Comparison of ENCODE assay signal across 9 mouse cellular contexts in the genomic region with DNA sequence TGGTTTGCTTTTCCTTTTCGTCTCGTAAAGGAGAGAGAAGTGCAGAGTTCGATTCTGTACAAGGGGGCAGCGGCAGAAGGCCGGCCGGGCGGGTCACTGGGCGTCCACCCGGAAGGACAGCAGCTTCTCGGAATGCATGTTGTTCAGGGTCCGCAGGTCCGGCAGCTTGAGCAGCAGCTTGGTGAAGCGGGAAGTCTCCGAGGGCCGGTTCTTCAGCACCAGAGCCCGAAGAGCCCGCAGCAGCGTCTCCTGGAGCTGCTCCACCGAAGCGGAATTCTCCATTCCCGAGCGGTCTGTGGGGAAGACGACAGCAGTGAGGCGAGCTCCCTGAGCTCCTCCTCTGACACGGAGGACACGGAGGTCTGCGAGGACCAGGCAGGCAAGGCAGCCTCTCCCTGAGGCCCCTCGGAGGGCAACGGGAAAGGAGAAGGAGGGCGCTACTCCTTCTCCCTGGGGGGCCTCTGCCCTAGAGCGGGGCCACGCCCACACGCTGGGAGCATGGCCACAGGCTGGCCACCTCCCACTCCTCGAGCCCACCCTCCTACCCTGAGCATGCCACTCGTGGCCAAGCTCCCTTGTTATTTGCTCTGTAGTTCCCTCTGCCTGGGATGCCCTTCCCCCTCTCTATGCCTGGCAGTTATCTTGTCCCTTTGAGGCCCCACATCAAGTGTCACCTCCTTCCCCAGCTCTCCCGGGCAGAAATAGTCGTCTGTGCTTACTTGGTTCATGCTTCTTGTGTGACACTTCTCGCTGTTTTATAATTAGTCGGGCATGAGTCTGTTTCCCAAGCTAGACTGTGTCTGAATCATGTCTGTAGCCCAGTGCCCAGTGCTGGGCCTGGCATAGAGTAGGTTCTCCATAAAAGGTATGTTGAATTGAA. TPM values are rescaled to one million over a fixed set of nuclear protein-coding genes. Genes with fewer than 3 reads are reported as not detected.
DNase-seq lines count a peak whose midpoint lies in the region; ATAC-seq and TF ChIP-seq lines count a peak whose summit lies in the region.
"Had no signal": no experiment of that assay in that cellular context is flagged by ENCODE, and none has a peak within 500 bp of the region (broad histone marks: within the 10 kb centered on the region; RNA-seq: fewer than 3 reads in every experiment).

No protein-coding gene starts in this region.

- DNase-seq in liver, postnatal 0 days = peak; percentile 47
- peak; percentile 34 for DNase-seq in stomach, postnatal 0 days (ENCODE audit: low spot score)
- no peak for DNase-seq in urinary bladder, postnatal 36 days (ENCODE audit: low spot score in 2 of 2)

- TF ChIP-seq CTCF in bone marrow, adult 2 months (IDR thresholded peaks at IDR 0.05; ENCODE audit: control insufficient read depth, insufficient read depth, low read length) = no peak
- no peak for TF ChIP-seq CTCF in liver, postnatal 0 days (IDR thresholded peaks at IDR 0.05; ENCODE audit: low read depth)
- no peak for TF ChIP-seq CTCF in stomach, postnatal 0 days (IDR thresholded peaks at IDR 0.05; ENCODE audit: low read depth)

- H3K4me1 ChIP-seq in erythroblast, embryonic 14.5 days (ENCODE audit: control insufficient read depth) = peaks cover 91% of the 10 kb centered on the region
- no peaks in the 10 kb centered on the region; the same call in 1 of the 2 replicates for H3K4me1 ChIP-seq in bone marrow, adult 2 months (ENCODE audit: control insufficient read depth, insufficient read depth, low read length)
- H3K4me1 ChIP-seq in forebrain, embryonic 15.5 days = peaks cover 68% of the 10 kb centered on the region
- peaks cover 42% of the 10 kb centered on the region for H3K4me1 ChIP-seq in hindbrain, embryonic 16.5 days (ENCODE audit: control insufficient read depth, insufficient read depth, low read depth, low read length)
- peaks cover 59% of the 10 kb centered on the region for H3K4me1 ChIP-seq in liver, postnatal 0 days (ENCODE audit: insufficient read depth)
- peaks cover 8% of the 10 kb centered on the region; the same call in 1 of the 2 replicates for H3K4me1 ChIP-seq in stomach, postnatal 0 days (replicated peaks; ENCODE audit: control insufficient read depth, insufficient read depth)

- H3K36me3 ChIP-seq in erythroblast, embryonic 14.5 days (ENCODE audit: control insufficient read depth) = peaks cover 55% of the 10 kb centered on the region
- H3K36me3 ChIP-seq in forebrain, embryonic 15.5 days = peaks cover 54% of the 10 kb centered on the region
- H3K36me3 ChIP-seq in hindbrain, embryonic 16.5 days (ENCODE audit: control insufficient read depth, insufficient read depth, low read length) = peaks cover 48% of the 10 kb centered on the region
- peaks cover 28% of the 10 kb centered on the region for H3K36me3 ChIP-seq in liver, postnatal 0 days (replicated peaks; ENCODE audit: insufficient read depth, low read length)
- H3K36me3 ChIP-seq in stomach, postnatal 0 days (ENCODE audit: control insufficient read depth, insufficient read depth, low read length) = peaks cover 37% of the 10 kb centered on the region

- no peak for TF ChIP-seq POLR2A in bone marrow, adult 2 months (IDR thresholded peaks at IDR 0.05; ENCODE audit: borderline replicate concordance, control insufficient read depth, low read depth, low read length)

- peak overlapping the region; percentile 63 for H3K4me3 ChIP-seq in erythroblast, embryonic 14.5 days (replicated peaks)
- no peak overlapping the region for H3K4me3 ChIP-seq in bone marrow, adult 2 months (replicated peaks; ENCODE audit: control insufficient read depth, low read depth, low read length)
- H3K4me3 ChIP-seq in forebrain, embryonic 15.5 days = peak overlapping the region; percentile 19; the same call in 1 of the 2 replicates
- H3K4me3 ChIP-seq in hindbrain, embryonic 16.5 days (ENCODE audit: low read length) = peak overlapping the region; percentile 12; the same call in 1 of the 2 replicates
- peak overlapping the region; percentile 35; the same call in 1 of the 2 replicates for H3K4me3 ChIP-seq in liver, postnatal 0 days (ENCODE audit: low read depth, low read length)
- H3K4me3 ChIP-seq in stomach, postnatal 0 days (ENCODE audit: low read depth, low read length) = peak overlapping the region; percentile 18; the same call in 1 of the 2 replicates

- no peaks in the 10 kb centered on the region for H3K27me3 ChIP-seq in erythroblast, embryonic 14.5 days (ENCODE audit: control insufficient read depth)
- no peaks in the 10 kb centered on the region for H3K27me3 ChIP-seq in forebrain, embryonic 15.5 days
- no peaks in the 10 kb centered on the region for H3K27me3 ChIP-seq in hindbrain, embryonic 16.5 days (replicated peaks; ENCODE audit: control insufficient read depth, insufficient read depth, low read length)
- no peaks in the 10 kb centered on the region for H3K27me3 ChIP-seq in liver, postnatal 0 days (ENCODE audit: insufficient read depth, low read length)
- H3K27me3 ChIP-seq in stomach, postnatal 0 days (ENCODE audit: control insufficient read depth, insufficient read depth, low read length) = no peaks in the 10 kb centered on the region
- H3K27me3 ChIP-seq: CH12.LX had no signal

- 71% methylated on average over 39 of the region's 39 CpGs for WGBS in bone marrow, adult 2 months
- WGBS in forebrain, embryonic 15.5 days = 25% methylated on average over 37 of the region's 39 CpGs
- WGBS in hindbrain, embryonic 16.5 days = 19% methylated on average over 33 of the region's 39 CpGs
- WGBS in liver, postnatal 0 days (ENCODE audit: insufficient replicate concordance) = 32% methylated on average over 37 of the region's 39 CpGs
- WGBS in stomach, postnatal 0 days = 27% methylated on average over 38 of the region's 39 CpGs

- no peak for TF ChIP-seq EP300 in liver, postnatal 0 days (IDR thresholded peaks at IDR 0.05; ENCODE audit: low read depth)
- no peak for TF ChIP-seq EP300 in stomach, postnatal 0 days (optimal IDR thresholded peaks at IDR 0.05)

- 0 out of 2 replicates have a peak overlapping the region, but pooled peaks have one; percentile 4 for H3K27ac ChIP-seq in bone marrow, adult 2 months (ENCODE audit: control insufficient read depth, insufficient read depth, low read depth, low read length, poor library complexity)
- peak overlapping the region; percentile 81 for H3K27ac ChIP-seq in forebrain, embryonic 15.5 days (replicated peaks)
- peak overlapping the region; percentile 84 for H3K27ac ChIP-seq in hindbrain, embryonic 16.5 days (ENCODE audit: low read depth, low read length)
- peak overlapping the region; percentile 61 for H3K27ac ChIP-seq in liver, postnatal 0 days (ENCODE audit: low read depth)
- H3K27ac ChIP-seq in stomach, postnatal 0 days (replicated peaks) = peak overlapping the region; percentile 88

- H3K9ac ChIP-seq in forebrain, embryonic 15.5 days (replicated peaks) = peak overlapping the region; percentile 31
- H3K9ac ChIP-seq in hindbrain, embryonic 16.5 days (ENCODE audit: low read depth, low read length) = peak overlapping the region; percentile 45
- peak overlapping the region; percentile 32; the same call in 1 of the 2 replicates for H3K9ac ChIP-seq in liver, postnatal 0 days (replicated peaks)
- peak overlapping the region; percentile 38; the same call in 1 of the 2 replicates for H3K9ac ChIP-seq in stomach, postnatal 0 days (ENCODE audit: low read length)

- H3K4me2 ChIP-seq in forebrain, embryonic 15.5 days (replicated peaks) = peak overlapping the region; percentile 36
- H3K4me2 ChIP-seq in hindbrain, embryonic 16.5 days (ENCODE audit: low read length) = peak overlapping the region; percentile 40
- peak overlapping the region; percentile 66 for H3K4me2 ChIP-seq in liver, postnatal 0 days (ENCODE audit: low read depth, low read length)
- H3K4me2 ChIP-seq in stomach, postnatal 0 days (replicated peaks; ENCODE audit: low read depth) = peak overlapping the region; percentile 36

- H3K9me3 ChIP-seq in erythroblast, embryonic 14.5 days (ENCODE audit: control insufficient read depth, low read length) = no peaks in the 10 kb centered on the region
- H3K9me3 ChIP-seq in forebrain, embryonic 15.5 days = no peaks in the 10 kb centered on the region
- H3K9me3 ChIP-seq in hindbrain, embryonic 16.5 days (ENCODE audit: control insufficient read depth, low read length) = no peaks in the 10 kb centered on the region
- no peaks in the 10 kb centered on the region for H3K9me3 ChIP-seq in liver, postnatal 0 days (ENCODE audit: low read length)
- H3K9me3 ChIP-seq in stomach, postnatal 0 days (ENCODE audit: control insufficient read depth, low read length) = no peaks in the 10 kb centered on the region

- ATAC-seq in erythroblast, adult 5-6 weeks (replicated peaks; ENCODE audit: low FRiP score, poor library complexity, severe bottlenecking) = no peak
- no peak for ATAC-seq in forebrain, embryonic 15.5 days (replicated peaks)
- ATAC-seq in hindbrain, embryonic 16.5 days = no peak
- peak; percentile 40 for ATAC-seq in liver, postnatal 0 days
- no peak for ATAC-seq in stomach, postnatal 0 days (ENCODE audit: low FRiP score, low TSS enrichment)

RNA-seq across cellular contexts. Expression of a gene that starts 6.8 kb away (rescaled TPM):
- 0.22 and 0.29 TPM in 2 replicates for polyA plus RNA-seq in erythroblast, embryonic 14.5 days (2012)
- not detected in 2 replicates for total RNA-seq in erythroblast, adult 5-6 weeks (2015; ENCODE audit: low replicate concordance)
- 0.26 and 0.42 TPM in 2 replicates for total RNA-seq in erythroblast, adult 5-6 weeks (2017; ENCODE audit: low replicate concordance)
- polyA plus RNA-seq in bone marrow, adult 2 months (2011; ENCODE audit: insufficient read depth, insufficient read length, low replicate concordance, missing spikeins) = 2.4 and 4.8 TPM in 2 replicates
- polyA plus RNA-seq in forebrain, embryonic 15.5 days (2015; fragmentation: Nextera tagmentation; extraction: Ambion mirVana) = 3.6 TPM in 2 replicates
- 4.9 and 5.6 TPM in 2 replicates for polyA plus RNA-seq in hindbrain, embryonic 16.5 days (2015; fragmentation: Nextera tagmentation; extraction: Ambion mirVana)
- polyA plus RNA-seq in liver, postnatal 0 days (2015; fragmentation: Nextera tagmentation; extraction: Ambion mirVana) = 2.0 and 4.2 TPM in 2 replicates
- polyA plus RNA-seq in stomach, postnatal 0 days (2015; fragmentation: Nextera tagmentation; extraction: Ambion mirVana) = 7.5 and 7.9 TPM in 2 replicates

RNA-seq across cellular contexts. Expression of a gene that starts 26.9 kb away (rescaled TPM):
- 2.7 TPM in 2 replicates for polyA plus RNA-seq in erythroblast, embryonic 14.5 days (2012)
- total RNA-seq in erythroblast, adult 5-6 weeks (2015; ENCODE audit: low replicate concordance) = 30.3 and 42.7 TPM in 2 replicates
- total RNA-seq in erythroblast, adult 5-6 weeks (2017; ENCODE audit: low replicate concordance) = 26.1 and 26.3 TPM in 2 replicates
- 46.7 and 69.9 TPM in 2 replicates for polyA plus RNA-seq in bone marrow, adult 2 months (2011; ENCODE audit: insufficient read depth, insufficient read length, low replicate concordance, missing spikeins)
- polyA plus RNA-seq in forebrain, embryonic 15.5 days (2015; fragmentation: Nextera tagmentation; extraction: Ambion mirVana) = 30.2 and 31.7 TPM in 2 replicates
- 28.2 and 28.6 TPM in 2 replicates for polyA plus RNA-seq in hindbrain, embryonic 16.5 days (2015; fragmentation: Nextera tagmentation; extraction: Ambion mirVana)
- polyA plus RNA-seq in liver, postnatal 0 days (2015; fragmentation: Nextera tagmentation; extraction: Ambion mirVana) = 5.4 and 6.5 TPM in 2 replicates
- polyA plus RNA-seq in stomach, postnatal 0 days (2015; fragmentation: Nextera tagmentation; extraction: Ambion mirVana) = 11.3 and 13.8 TPM in 2 replicates

RNA-seq across cellular contexts. Expression of a gene that starts 27.9 kb away (rescaled TPM):
- polyA plus RNA-seq in erythroblast, embryonic 14.5 days (2012) = 3.2 TPM in 2 replicates
- 1.9 and 5.0 TPM in 2 replicates for total RNA-seq in erythroblast, adult 5-6 weeks (2015; ENCODE audit: low replicate concordance)
- total RNA-seq in erythroblast, adult 5-6 weeks (2017; ENCODE audit: low replicate concordance) = 4.3 and 8.1 TPM in 2 replicates
- 27.5 and 35.4 TPM in 2 replicates for polyA plus RNA-seq in bone marrow, adult 2 months (2011; ENCODE audit: insufficient read depth, insufficient read length, low replicate concordance, missing spikeins)
- polyA plus RNA-seq in forebrain, embryonic 15.5 days (2015; fragmentation: Nextera tagmentation; extraction: Ambion mirVana) = 164 and 166 TPM in 2 replicates
- 127 and 144 TPM in 2 replicates for polyA plus RNA-seq in hindbrain, embryonic 16.5 days (2015; fragmentation: Nextera tagmentation; extraction: Ambion mirVana)
- 5.1 and 6.1 TPM in 2 replicates for polyA plus RNA-seq in liver, postnatal 0 days (2015; fragmentation: Nextera tagmentation; extraction: Ambion mirVana)
- polyA plus RNA-seq in stomach, postnatal 0 days (2015; fragmentation: Nextera tagmentation; extraction: Ambion mirVana) = 24.0 and 24.5 TPM in 2 replicates

RNA-seq across cellular contexts. Expression of a gene that starts 36.3 kb away (rescaled TPM):
- 2.6 and 3.3 TPM in 2 replicates for polyA plus RNA-seq in erythroblast, embryonic 14.5 days (2012)
- total RNA-seq in erythroblast, adult 5-6 weeks (2015; ENCODE audit: low replicate concordance) = 20.0 and 23.6 TPM in 2 replicates
- 15.7 and 26.5 TPM in 2 replicates for total RNA-seq in erythroblast, adult 5-6 weeks (2017; ENCODE audit: low replicate concordance)
- 29.3 and 38.5 TPM in 2 replicates for polyA plus RNA-seq in bone marrow, adult 2 months (2011; ENCODE audit: insufficient read depth, insufficient read length, low replicate concordance, missing spikeins)
- polyA plus RNA-seq in forebrain, embryonic 15.5 days (2015; fragmentation: Nextera tagmentation; extraction: Ambion mirVana) = 53.5 and 53.9 TPM in 2 replicates
- polyA plus RNA-seq in hindbrain, embryonic 16.5 days (2015; fragmentation: Nextera tagmentation; extraction: Ambion mirVana) = 41.7 and 49.2 TPM in 2 replicates
- polyA plus RNA-seq in liver, postnatal 0 days (2015; fragmentation: Nextera tagmentation; extraction: Ambion mirVana) = 6.7 and 7.0 TPM in 2 replicates
- polyA plus RNA-seq in stomach, postnatal 0 days (2015; fragmentation: Nextera tagmentation; extraction: Ambion mirVana) = 12.4 and 14.8 TPM in 2 replicates

RNA-seq across cellular contexts. Expression of a gene that starts 39.1 kb away (rescaled TPM):
- polyA plus RNA-seq in erythroblast, embryonic 14.5 days (2012) = 13.2 and 14.4 TPM in 2 replicates
- 8.8 and 17.3 TPM in 2 replicates for total RNA-seq in erythroblast, adult 5-6 weeks (2015; ENCODE audit: low replicate concordance)
- 10.3 and 17.6 TPM in 2 replicates for total RNA-seq in erythroblast, adult 5-6 weeks (2017; ENCODE audit: low replicate concordance)
- 26.7 and 28.7 TPM in 2 replicates for polyA plus RNA-seq in bone marrow, adult 2 months (2011; ENCODE audit: insufficient read depth, insufficient read length, low replicate concordance, missing spikeins)
- 85.1 and 93.6 TPM in 2 replicates for polyA plus RNA-seq in forebrain, embryonic 15.5 days (2015; fragmentation: Nextera tagmentation; extraction: Ambion mirVana)
- 62.5 and 71.1 TPM in 2 replicates for polyA plus RNA-seq in hindbrain, embryonic 16.5 days (2015; fragmentation: Nextera tagmentation; extraction: Ambion mirVana)
- polyA plus RNA-seq in liver, postnatal 0 days (2015; fragmentation: Nextera tagmentation; extraction: Ambion mirVana) = 10.5 and 10.9 TPM in 2 replicates
- polyA plus RNA-seq in stomach, postnatal 0 days (2015; fragmentation: Nextera tagmentation; extraction: Ambion mirVana) = 16.5 and 18.7 TPM in 2 replicates

Comparison
In these comparisons a context has a peak if more than half of its experiments do, and no peak if none do; other contexts are left out.
1. H3K27ac ChIP-seq: peak in every context shown above with its lines; median percentile 88 in stomach, postnatal 0 days; 84 in hindbrain, embryonic 16.5 days; 81 in forebrain, embryonic 15.5 days; 61 in liver, postnatal 0 days; 4 in bone marrow, adult 2 months.
2. DNase-seq: peak in liver, postnatal 0 days (single experiment) and stomach, postnatal 0 days (single experiment); none in urinary bladder, postnatal 36 days (0 of 2).
3. Peak in every context shown above with its lines, with median percentiles within 50 percentile points of each other: H3K4me2 ChIP-seq and H3K9ac ChIP-seq.